ENCODE assay signal across 8 mouse cellular contexts in the genomic region with DNA sequence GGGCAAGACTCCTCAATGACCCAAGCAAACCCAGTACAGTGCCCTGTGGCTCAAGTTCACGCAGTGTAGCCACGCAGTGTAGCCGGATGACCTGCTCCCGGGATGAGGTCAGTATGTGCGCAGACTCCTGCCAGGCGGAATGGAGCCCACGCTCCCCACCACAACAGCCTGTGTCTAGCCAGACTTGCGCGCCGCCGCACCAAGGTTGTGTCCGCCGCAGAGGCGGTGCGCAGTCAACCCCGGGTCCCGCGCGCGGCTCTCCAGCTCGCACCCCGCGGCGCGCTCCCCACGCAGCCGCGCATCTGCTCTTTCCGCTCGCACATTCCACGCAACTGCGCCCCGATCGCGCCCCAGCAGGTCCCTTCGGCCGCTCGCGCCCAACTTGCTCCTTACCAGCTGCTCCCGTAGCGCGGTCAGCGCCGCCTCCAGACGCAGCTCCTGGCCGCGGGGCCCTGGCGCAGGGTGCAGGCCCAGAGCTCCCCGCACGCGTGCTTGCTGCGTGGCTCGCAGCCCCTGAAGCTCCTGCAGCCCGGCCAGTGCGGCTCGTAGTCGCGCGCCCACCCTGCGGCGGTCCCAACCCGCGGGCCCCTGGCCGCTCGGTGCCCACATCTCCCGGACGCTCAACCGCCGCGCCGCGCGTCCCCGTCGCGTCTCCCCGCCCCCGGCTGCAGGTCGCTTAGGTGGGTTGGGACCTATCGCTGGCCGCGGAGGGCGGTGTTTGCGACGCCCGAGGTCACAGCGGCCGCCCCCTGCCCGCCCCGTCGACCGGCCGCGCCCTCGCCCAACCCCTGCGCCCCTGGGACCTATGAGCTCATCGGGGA. TPM values are rescaled to one million over a fixed set of nuclear protein-coding genes. Genes with fewer than 3 reads are reported as not detected.
DNase-seq lines count a peak whose midpoint lies in the region; ATAC-seq and TF ChIP-seq lines count a peak whose summit lies in the region.

No protein-coding gene starts in this region.

- H3K79me2 ChIP-seq in liver, adult 2 months (ENCODE audit: control insufficient read depth, insufficient read depth, low read length) = 0 out of 2 replicates have a peak, but pooled peaks cover 3% of the 10 kb centered on the region
- no peaks in the 10 kb centered on the region for H3K79me2 ChIP-seq in myocyte (ENCODE audit: control insufficient read depth, insufficient read depth)

- no peaks in the 10 kb centered on the region for H3K9me3 ChIP-seq in heart, embryonic 11.5 days (replicated peaks; ENCODE audit: control insufficient read depth, low read length)
- H3K9me3 ChIP-seq in kidney, embryonic 15.5 days (replicated peaks) = no peaks in the 10 kb centered on the region

- no peak overlapping the region for H3K27ac ChIP-seq in heart, embryonic 11.5 days (ENCODE audit: low read depth, low read length)
- peak overlapping the region; percentile 92 for H3K27ac ChIP-seq in kidney, embryonic 15.5 days
- H3K27ac ChIP-seq in liver, adult 2 months (replicated peaks; ENCODE audit: insufficient read depth, low read depth, low read length) = peak overlapping the region; percentile 92

- no peak for DNase-seq in cerebellum, adult 8-10 months
- DNase-seq in embryo, embryonic 10.5 days (ENCODE audit: low spot score) = peak; percentile 61
- DNase-seq in liver, adult 2 months (ENCODE audit: extremely low read depth, low read depth, low spot score) = peak; percentile 69
- DNase-seq in urinary bladder, postnatal 25 days (ENCODE audit: low spot score) = peak; percentile 24

- ATAC-seq in cerebellum, adult (ENCODE audit: insufficient number of reproducible peaks, low FRiP score, low TSS enrichment) = peak; percentile 29; the same call in 1 of the 2 replicates
- peak; percentile 63 for ATAC-seq in heart, embryonic 11.5 days (replicated peaks; ENCODE audit: insufficient number of reproducible peaks, low FRiP score, low TSS enrichment)
- peak; percentile 67 for ATAC-seq in kidney, embryonic 15.5 days (replicated peaks; ENCODE audit: low FRiP score)

- H3K4me3 ChIP-seq in heart, embryonic 11.5 days (ENCODE audit: low read depth, low read length) = peak overlapping the region; percentile 74
- peak overlapping the region; percentile 72 for H3K4me3 ChIP-seq in kidney, embryonic 15.5 days (replicated peaks)
- peak overlapping the region; percentile 62 for H3K4me3 ChIP-seq in liver, adult 2 months (ENCODE audit: insufficient read depth, low read depth, low read length)
- peak overlapping the region; percentile 10 for H3K4me3 ChIP-seq in myocyte

- under 1% methylated on average over 96 of the region's 97 CpGs for WGBS in heart, embryonic 11.5 days (ENCODE audit: insufficient replicate concordance)
- under 1% methylated on average over 95 of the region's 97 CpGs for WGBS in kidney, embryonic 15.5 days
- WGBS in liver, adult 2 months = 1% methylated on average over 97 of the region's 97 CpGs

- peaks cover 63% of the 10 kb centered on the region for H3K27me3 ChIP-seq in heart, embryonic 11.5 days (ENCODE audit: control insufficient read depth, insufficient read depth, low read length)
- peaks cover 61% of the 10 kb centered on the region for H3K27me3 ChIP-seq in kidney, embryonic 15.5 days
- H3K27me3 ChIP-seq in liver, adult 2 months (ENCODE audit: control insufficient read depth, insufficient read depth, low read length) = no peaks in the 10 kb centered on the region
- H3K27me3 ChIP-seq in myocyte (ENCODE audit: control insufficient read depth, insufficient read depth, insufficient read length) = peaks cover 7% of the 10 kb centered on the region

- TF ChIP-seq POLR2A in liver, adult 2 months (IDR thresholded peaks at IDR 0.05; ENCODE audit: extremely low read depth, insufficient read depth, low read length) = peak; percentile 86
- TF ChIP-seq POLR2A in myocyte (IDR thresholded peaks at IDR 0.05; ENCODE audit: insufficient read length, low read depth) = no peak

- H3K36me3 ChIP-seq in heart, embryonic 11.5 days (ENCODE audit: control insufficient read depth, insufficient read depth, low read length) = no peaks in the 10 kb centered on the region
- H3K36me3 ChIP-seq in kidney, embryonic 15.5 days = peaks cover 2% of the 10 kb centered on the region
- 0 out of 2 replicates have a peak, but pooled peaks cover 2% of the 10 kb centered on the region for H3K36me3 ChIP-seq in liver, adult 2 months (ENCODE audit: control insufficient read depth, insufficient read depth, low read length)
- no peaks in the 10 kb centered on the region for H3K36me3 ChIP-seq in myocyte (ENCODE audit: control insufficient read depth, insufficient read depth)

- no peak for TF ChIP-seq CTCF in liver, adult 2 months (IDR thresholded peaks at IDR 0.05; ENCODE audit: low read depth, low read length)

- peak overlapping the region; percentile 5 for H3ac ChIP-seq in myocyte (ENCODE audit: control insufficient read depth, insufficient read length)

- peak overlapping the region; percentile 67 for H3K9ac ChIP-seq in heart, embryonic 11.5 days (ENCODE audit: low read depth, low read length)
- H3K9ac ChIP-seq in kidney, embryonic 15.5 days = peak overlapping the region; percentile 75
- H3K9ac ChIP-seq in liver, adult 2 months (ENCODE audit: low read depth, low read length) = peak overlapping the region; percentile 98

- peaks cover 18% of the 10 kb centered on the region for H3K4me1 ChIP-seq in heart, embryonic 11.5 days (ENCODE audit: control insufficient read depth, insufficient read depth, low read length)
- H3K4me1 ChIP-seq in kidney, embryonic 15.5 days = peaks cover 63% of the 10 kb centered on the region
- H3K4me1 ChIP-seq in liver, adult 2 months (ENCODE audit: control insufficient read depth, insufficient read depth, low read length) = peaks cover 14% of the 10 kb centered on the region

- H3K4me2 ChIP-seq in heart, embryonic 11.5 days = peak overlapping the region; percentile 90
- H3K4me2 ChIP-seq in kidney, embryonic 15.5 days = peak overlapping the region; percentile 80
- peak overlapping the region; percentile 65 for H3K4me2 ChIP-seq in myocyte (ENCODE audit: low read depth)

TF ChIP-seq in myocyte, 11 proteins besides CTCF, POLR2A, EP300 and RAD21:
- peak in 1 of 3 experiments; percentile 53 for TF ChIP-seq MYOD1 (IDR thresholded peaks at IDR 0.05; ENCODE audit: control insufficient read depth in 1 of 3, insufficient read length in 2 of 3, low read depth in 2 of 3)
- peak in 2 of 3 experiments; percentile 31 to 44 for TF ChIP-seq MYOG (IDR thresholded peaks at IDR 0.05; ENCODE audit: control insufficient read depth in 1 of 3, insufficient read depth in 1 of 3, insufficient read length in 2 of 3, low read depth in 2 of 3)
- TF ChIP-seq SRF (IDR thresholded peaks at IDR 0.05; ENCODE audit: control insufficient read depth, insufficient read length, low read depth) = no peak

RNA-seq across cellular contexts. Expression of a gene that starts 0.8 kb away (rescaled TPM):
- 1.8 and 2.7 TPM in 2 replicates for polyA plus RNA-seq in heart, embryonic 11.5 days (2014; fragmentation: Nextera tagmentation; extraction: Ambion mirVana)
- 11.8 and 12.9 TPM in 2 replicates for polyA plus RNA-seq in kidney, embryonic 15.5 days (2015; fragmentation: Nextera tagmentation; extraction: Ambion mirVana)
- total RNA-seq in liver, adult 2 months (2014; rRNA removed) = 5.1 and 7.2 TPM in 2 replicates
- polyA plus RNA-seq in liver, adult 2 months (2012; rRNA removed) = 13.7 and 19.8 TPM in 2 replicates
- polyA plus RNA-seq in myocyte (2012; fragmentation: generic; extraction: Trizol) = 0.95 TPM

Comparison
In these comparisons a context has a peak if more than half of its experiments do, and no peak if none do; other contexts are left out.
1. H3K4me3 ChIP-seq: peak in every context shown above with its lines; median percentile 74 in heart, embryonic 11.5 days; 72 in kidney, embryonic 15.5 days; 62 in liver, adult 2 months; 10 in myocyte.